Mouse (Mus musculus) heart, embryonic 13.5 days (tissue): ENCODE results near the gene AC134908.4. TPM values are rescaled to one million over a fixed set of nuclear protein-coding genes. Genes with fewer than 3 reads are reported as not detected.
A peak's percentile ranks its signal among the peaks of the same experiment; 100 is the strongest.

Experiments
- ATAC-seq: fragments of 200-750 bp; cut with Nextera tagmentation; 2 replicates; pipeline ENCODE4 v1.8.0; 2017; ENCODE audit warnings: moderate TSS enrichment; ENCODE audit not compliant: insufficient number of reproducible peaks, low FRiP score, low TSS enrichment; ENCODE audit errors: extremely low read depth
- H3K27ac ChIP-seq: fragments of 300-500 bp; sonication (generic); replicated peaks from 2 replicates; pipeline ENCODE4 v1.5.1; 2015; ENCODE audit warnings: moderate library complexity, mild to moderate bottlenecking, inconsistent platforms
- H3K27me3 ChIP-seq: fragments of 300-500 bp; sonication (generic); replicated peaks from 2 replicates; pipeline ENCODE4 v1.6.1; 2015; ENCODE audit warnings: mild to moderate bottlenecking, inconsistent platforms
- H3K36me3 ChIP-seq: fragments of 300-500 bp; sonication (generic); 2 replicates; pipeline ENCODE4 v1.6.1; 2015; ENCODE audit warnings: mild to moderate bottlenecking, inconsistent platforms
- H3K4me1 ChIP-seq: fragments of 300-500 bp; sonication (generic); 2 replicates; pipeline ENCODE4 v1.6.1; 2015; ENCODE audit warnings: inconsistent platforms
- H3K4me2 ChIP-seq: fragments of 300-500 bp; sonication (generic); 2 replicates; pipeline ENCODE4 v1.6.1; 2015; ENCODE audit warnings: inconsistent platforms, mild to moderate bottlenecking, moderate library complexity
- H3K4me3 ChIP-seq: fragments of 300-500 bp; sonication (generic); 2 replicates; pipeline ENCODE4 v1.5.1; 2015; ENCODE audit warnings: moderate library complexity, mild to moderate bottlenecking, inconsistent platforms
- H3K9ac ChIP-seq: fragments of 300-500 bp; sonication (generic); 2 replicates; pipeline ENCODE4 v1.6.1; 2015; ENCODE audit warnings: inconsistent platforms, mild to moderate bottlenecking, moderate library complexity
- H3K9me3 ChIP-seq: fragments of 300-500 bp; sonication (generic); 2 replicates; pipeline ENCODE4 v1.6.1; 2016; ENCODE audit warnings: inconsistent platforms
- WGBS: fragments of 180-500 bp; shearing (Covaris S2); methylation state at CpG from one replicate; pipeline ENCODE4 v1.1.7; 2015; ENCODE audit warnings: mixed read lengths; 5-methylcytosine and 5-hydroxymethylcytosine counted together
- polyA plus RNA-seq: library from polyadenylated mRNA; unstranded; fragments of >200 nt; fragmentation: Nextera tagmentation; extraction: Ambion mirVana; gene quantifications from 2 replicates; pipeline ENCODE4 v1.2.1, GENCODE M21; 2015

The AC134908.4 gene
- polyA plus RNA-seq, 1 experiment from 2014 or later: not detected

GRCm38 (mm10) chr17:25830200-25830753, 34.8 kb upstream of the AC134908.4 start:
- Histone ChIP-seq H3K4me2 (peak overlapping the region; percentile 99), H3K27ac (no peak overlapping the region; the same call in 1 of the 2 replicates)

GRCm38 (mm10) chr17:25829558-25830017, 34.1 kb upstream of the AC134908.4 start:
- H3K9ac ChIP-seq: peak overlapping the region; percentile 89
- WGBS: 38% methylated on average over 8 of the region's 8 CpGs
- no peak for ATAC-seq
- H3K36me3 ChIP-seq: peaks cover 57% of the 10 kb centered on the region
- H3K27me3 ChIP-seq: no peaks in the 10 kb centered on the region
- H3K4me3 ChIP-seq: peak overlapping the region; percentile 74
- H3K4me2 ChIP-seq: peak overlapping the region; percentile 91
- peaks cover 58% of the 10 kb centered on the region for H3K4me1 ChIP-seq
- peak overlapping the region; percentile 93 for H3K27ac ChIP-seq
- H3K9me3 ChIP-seq: no peaks in the 10 kb centered on the region

More at GRCm38 (mm10) chr17:25830200-25830753, 34.8 kb upstream of the AC134908.4 start:
- Histone ChIP-seq H3K4me3 (peak overlapping the region; percentile 74; the same call in 1 of the 2 replicates), H3K36me3 (peaks cover 63% of the 10 kb centered on the region), H3K27me3 (no peaks in the 10 kb centered on the region), H3K4me1 (peaks cover 58% of the 10 kb centered on the region), H3K9me3 (no peaks in the 10 kb centered on the region), H3K9ac (peak overlapping the region; percentile 89)
- no peak for ATAC-seq
- 82% methylated on average over 4 of the region's 4 CpGs for WGBS

- Histone ChIP-seq H3K4me3 (peak within 1 kb of the TSS; percentile 74), H3K9ac (peak within 1 kb of the TSS; percentile 89), H3K4me2 (peak within 1 kb of the TSS; percentile 91), H3K27ac (peak within 1 kb of the TSS; percentile 93), H3K36me3 (peaks cover 55% of the 10 kb centered on the region), H3K4me1 (peaks cover 58% of the 10 kb centered on the region), H3K27me3 (no peaks in the 10 kb centered on the region), H3K9me3 (no peaks in the 10 kb centered on the region)
- WGBS: 1% methylated on average over 32 of the region's 32 CpGs
- ATAC-seq: no peak
Measured at GRCm38 (mm10) chr17:25828712-25829557, 33.5 kb upstream of the AC134908.4 start, which contains the start of gene Jmjd8. TSS of gene Jmjd8 (plus strand) at chr17:25828867.

- peaks cover 55% of the 10 kb centered on the region for H3K36me3 ChIP-seq
- H3K4me3 ChIP-seq: peak overlapping the region; percentile 74
- WGBS: 75% methylated on average over 8 of the region's 8 CpGs
- H3K9ac ChIP-seq: peak overlapping the region; percentile 89
- H3K27ac ChIP-seq: peak overlapping the region; percentile 93
- H3K9me3 ChIP-seq: no peaks in the 10 kb centered on the region
- no peaks in the 10 kb centered on the region for H3K27me3 ChIP-seq
- H3K4me1 ChIP-seq: peaks cover 57% of the 10 kb centered on the region
- no peak for ATAC-seq
- H3K4me2 ChIP-seq: peak overlapping the region; percentile 91
Measured at GRCm38 (mm10) chr17:25828223-25828594, 32.8 kb upstream of the AC134908.4 start.

- WGBS: 91% methylated on average over 22 of the region's 22 CpGs
- Histone ChIP-seq H3K4me2 (no peak overlapping the region), H3K4me3 (no peak overlapping the region; the same call in 1 of the 2 replicates), H3K36me3 (peaks cover 55% of the 10 kb centered on the region), H3K9me3 (no peaks in the 10 kb centered on the region), H3K4me1 (peaks cover 60% of the 10 kb centered on the region), H3K9ac (no peak overlapping the region), H3K27ac (no peak overlapping the region), H3K27me3 (peaks cover 2% of the 10 kb centered on the region)
- no peak for ATAC-seq
Measured at GRCm38 (mm10) chr17:25827546-25828222, 32.2 kb upstream of the AC134908.4 start.

- 90% methylated on average over 13 of the region's 13 CpGs for WGBS
- Histone ChIP-seq H3K36me3 (peaks cover 55% of the 10 kb centered on the region), H3K9ac (no peak overlapping the region), H3K9me3 (no peaks in the 10 kb centered on the region), H3K27me3 (peaks cover 9% of the 10 kb centered on the region), H3K27ac (no peak overlapping the region), H3K4me2 (no peak overlapping the region), H3K4me3 (no peak overlapping the region), H3K4me1 (peaks cover 57% of the 10 kb centered on the region)
- ATAC-seq: no peak
Measured at GRCm38 (mm10) chr17:25827011-25827410, 31.6 kb upstream of the AC134908.4 start.

- Histone ChIP-seq H3K9ac (no peak overlapping the region), H3K4me1 (peaks cover 48% of the 10 kb centered on the region), H3K9me3 (no peaks in the 10 kb centered on the region), H3K4me2 (no peak overlapping the region), H3K27me3 (peaks cover 18% of the 10 kb centered on the region), H3K36me3 (peaks cover 47% of the 10 kb centered on the region), H3K4me3 (no peak overlapping the region), H3K27ac (no peak overlapping the region)
- ATAC-seq: no peak
- 93% methylated on average over 27 of the region's 27 CpGs for WGBS
Measured at GRCm38 (mm10) chr17:25825984-25826570, 30.6 kb upstream of the AC134908.4 start.

- Histone ChIP-seq H3K4me1 (peaks cover 40% of the 10 kb centered on the region), H3K27ac (no peak overlapping the region), H3K27me3 (peaks cover 26% of the 10 kb centered on the region), H3K9me3 (no peaks in the 10 kb centered on the region), H3K4me2 (0 out of 2 replicates have a peak overlapping the region, but pooled peaks have one; percentile 95), H3K36me3 (peaks cover 39% of the 10 kb centered on the region), H3K9ac (no peak overlapping the region), H3K4me3 (no peak overlapping the region)
- WGBS: 84% methylated on average over 6 of the region's 6 CpGs
- no peak for ATAC-seq
Measured at GRCm38 (mm10) chr17:25825311-25825710, 29.9 kb upstream of the AC134908.4 start.

DNA sequence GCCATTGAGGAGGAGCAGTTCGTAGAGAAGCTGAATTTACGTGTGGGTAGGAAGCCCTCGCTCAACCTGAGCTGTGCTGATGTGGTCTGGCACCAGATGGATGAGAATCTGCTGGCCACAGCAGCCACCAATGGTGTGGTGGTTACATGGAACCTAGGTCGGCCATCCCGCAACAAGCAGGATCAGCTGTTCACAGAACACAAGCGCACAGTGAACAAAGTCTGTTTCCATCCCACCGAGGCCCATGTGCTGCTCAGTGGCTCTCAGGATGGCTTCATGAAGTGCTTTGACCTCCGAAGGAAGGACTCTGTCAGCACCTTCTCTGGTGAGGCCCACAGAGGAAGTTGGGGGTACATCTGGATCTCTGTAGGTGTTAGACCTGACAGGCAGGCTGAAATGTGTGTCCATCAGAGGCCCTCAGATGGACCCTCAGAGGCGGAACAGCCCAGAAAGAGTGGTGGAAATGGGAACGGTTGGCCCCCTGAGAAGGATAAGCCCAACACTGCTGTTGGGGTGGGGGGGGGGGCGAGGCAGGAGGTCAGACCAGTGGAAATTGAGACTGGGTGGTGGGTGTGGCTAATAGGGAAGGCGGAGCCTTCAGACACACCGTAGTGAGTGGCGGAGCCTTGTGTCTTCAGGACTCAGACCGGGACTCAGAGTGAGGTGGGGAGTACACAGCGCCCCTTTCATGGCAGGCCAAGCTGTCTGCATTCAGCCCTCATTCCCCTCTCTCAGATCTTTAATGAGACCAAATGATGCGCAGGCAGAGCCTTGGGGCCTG, 29.1 kb upstream of the AC134908.4 start:
- ATAC-seq: no peak
- Histone ChIP-seq H3K4me3 (peak overlapping the region; percentile 69), H3K4me2 (peak overlapping the region; percentile 95), H3K4me1 (peaks cover 33% of the 10 kb centered on the region), H3K9me3 (no peaks in the 10 kb centered on the region), H3K27ac (no peak overlapping the region), H3K9ac (peak overlapping the region; percentile 85), H3K27me3 (peaks cover 34% of the 10 kb centered on the region), H3K36me3 (peaks cover 32% of the 10 kb centered on the region)
- WGBS: 66% methylated on average over 16 of the region's 17 CpGs

- Histone ChIP-seq H3K9me3 (no peaks in the 10 kb centered on the region), H3K36me3 (peaks cover 32% of the 10 kb centered on the region), H3K4me2 (peak within 1 kb of the TSS; percentile 95), H3K27ac (peak within 1 kb of the TSS; percentile 33; the same call in 1 of the 2 replicates), H3K4me1 (peaks cover 25% of the 10 kb centered on the region), H3K4me3 (peak within 1 kb of the TSS; percentile 69), H3K27me3 (peaks cover 45% of the 10 kb centered on the region), H3K9ac (peak within 1 kb of the TSS; percentile 85)
- under 1% methylated on average over 18 of the region's 18 CpGs for WGBS
- ATAC-seq: no peak
Measured at GRCm38 (mm10) chr17:25823452-25823851, 28.0 kb upstream of the AC134908.4 start, which contains the start of gene Wdr24. TSS of gene Wdr24 (plus strand) at chr17:25823627.
